Mouse (Mus musculus): ENCODE measurements around the gene Armc7. TPM values are rescaled to one million over a fixed set of nuclear protein-coding genes. Genes with fewer than 3 reads are reported as not detected.

Armc7 gene
- polyA plus RNA-seq, 1 experiment from 2014 or later = 9.0 TPM

DNA sequence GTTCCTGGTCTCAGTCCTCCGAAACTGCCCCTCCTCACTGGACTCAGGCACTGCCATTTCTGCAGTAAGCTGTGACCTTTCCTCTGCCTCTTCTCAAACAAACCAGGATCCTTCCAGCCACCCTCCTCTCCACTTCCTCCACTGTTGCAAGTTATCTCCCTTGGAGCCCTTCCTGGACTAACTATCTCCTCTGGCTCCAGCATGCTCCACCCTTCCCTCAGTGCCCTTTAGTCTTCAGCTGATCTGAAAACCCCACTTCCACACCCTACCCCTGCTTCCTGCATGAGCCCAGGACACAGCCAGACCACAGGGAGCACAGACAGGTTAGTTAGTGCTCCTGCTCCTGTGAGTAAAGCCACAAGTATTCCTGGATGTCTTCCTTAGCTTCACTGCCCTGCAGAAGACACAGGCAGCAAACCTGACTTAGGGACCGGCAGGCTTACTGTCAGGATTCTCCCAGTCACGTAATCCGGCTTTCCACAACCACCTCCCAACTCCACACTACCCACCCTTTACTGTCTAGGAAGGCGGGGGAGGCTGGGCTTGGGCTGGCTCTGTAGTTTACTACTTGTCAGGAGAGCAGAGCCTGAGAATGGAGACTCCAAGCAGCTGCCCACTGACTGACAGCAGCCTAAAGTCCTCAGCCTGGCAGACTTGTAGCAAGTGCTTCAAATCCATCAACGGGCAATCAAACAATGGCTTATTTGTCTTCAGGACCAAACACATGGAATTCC, 34.5 kb downstream of the Armc7 start:
- no peak overlapping the region for H3K4me3 ChIP-seq (ENCODE audit: low read depth, low read length)
- 26% methylated on average over 6 of the region's 6 CpGs for WGBS
- no peaks in the 10 kb centered on the region for H3K36me3 ChIP-seq (ENCODE audit: insufficient read depth, low read length)
- no peaks in the 10 kb centered on the region for H3K9me3 ChIP-seq (ENCODE audit: low read length)
- ATAC-seq (no peak), DNase-seq (ENCODE audit: low spot score) (peak; percentile 17)
- H3K27me3 ChIP-seq (replicated peaks; ENCODE audit: insufficient read depth, low read length) = no peaks in the 10 kb centered on the region
- H3K4me1 ChIP-seq (ENCODE audit: insufficient read depth, low read depth, low read length) = peaks cover 18% of the 10 kb centered on the region
- TF ChIP-seq EP300 (IDR thresholded peaks at IDR 0.05) (no peak), CTCF (IDR thresholded peaks at IDR 0.05) (no peak)
- peak overlapping the region; percentile 33; the same call in 1 of the 2 replicates for H3K27ac ChIP-seq (ENCODE audit: low read length)
- H3K9ac ChIP-seq (replicated peaks; ENCODE audit: low read depth) = no peak overlapping the region
- no peak overlapping the region for H3K4me2 ChIP-seq (replicated peaks; ENCODE audit: low read depth, low read length)

GRCm38 (mm10) chr11:115510507-115510888, 35.0 kb downstream of the Armc7 start:
- H3K27me3 ChIP-seq (replicated peaks; ENCODE audit: insufficient read depth, low read length) = no peaks in the 10 kb centered on the region
- 51% methylated on average over 5 of the region's 5 CpGs for WGBS
- peaks cover 18% of the 10 kb centered on the region for H3K4me1 ChIP-seq (ENCODE audit: insufficient read depth, low read depth, low read length)
- DNase-seq (ENCODE audit: low spot score) (no peak), ATAC-seq (no peak)
- H3K9me3 ChIP-seq (ENCODE audit: low read length) = no peaks in the 10 kb centered on the region
- TF ChIP-seq CTCF (IDR thresholded peaks at IDR 0.05) (no peak), EP300 (IDR thresholded peaks at IDR 0.05) (no peak)
- H3K9ac ChIP-seq (replicated peaks; ENCODE audit: low read depth) = no peak overlapping the region
- H3K4me3 ChIP-seq (ENCODE audit: low read depth, low read length) = no peak overlapping the region
- H3K36me3 ChIP-seq (ENCODE audit: insufficient read depth, low read length) = no peaks in the 10 kb centered on the region
- no peak overlapping the region for H3K4me2 ChIP-seq (replicated peaks; ENCODE audit: low read depth, low read length)
- H3K27ac ChIP-seq (ENCODE audit: low read length) = 0 out of 2 replicates have a peak overlapping the region, but pooled peaks have one; percentile 33

- no peak overlapping the region for H3K4me2 ChIP-seq (replicated peaks; ENCODE audit: low read depth, low read length)
- no peak for DNase-seq (ENCODE audit: low spot score)
- H3K27ac ChIP-seq (ENCODE audit: low read length) = no peak overlapping the region
- TF ChIP-seq EP300 (IDR thresholded peaks at IDR 0.05) = no peak
- no peak for TF ChIP-seq CTCF (IDR thresholded peaks at IDR 0.05)
- peaks cover 18% of the 10 kb centered on the region for H3K4me1 ChIP-seq (ENCODE audit: insufficient read depth, low read depth, low read length)
- H3K9ac ChIP-seq (replicated peaks; ENCODE audit: low read depth) = no peak overlapping the region
- H3K4me3 ChIP-seq (ENCODE audit: low read depth, low read length) = no peak overlapping the region
- H3K27me3 ChIP-seq (replicated peaks; ENCODE audit: insufficient read depth, low read length) = no peaks in the 10 kb centered on the region
- ATAC-seq = no peak
- H3K36me3 ChIP-seq (ENCODE audit: insufficient read depth, low read length) = no peaks in the 10 kb centered on the region
- H3K9me3 ChIP-seq (ENCODE audit: low read length) = no peaks in the 10 kb centered on the region
- WGBS = 71% methylated on average over 2 of the region's 2 CpGs
Measured at GRCm38 (mm10) chr11:115511121-115511520, 35.7 kb downstream of the Armc7 start.

GRCm38 (mm10) chr11:115512004-115512403, 36.5 kb downstream of the Armc7 start:
- 37% methylated on average over 3 of the region's 3 CpGs for WGBS
- no peaks in the 10 kb centered on the region for H3K36me3 ChIP-seq (ENCODE audit: insufficient read depth, low read length)
- peak; percentile 38 for DNase-seq (ENCODE audit: low spot score)
- peaks cover 18% of the 10 kb centered on the region for H3K4me1 ChIP-seq (ENCODE audit: insufficient read depth, low read depth, low read length)
- peak overlapping the region; percentile 88; the same call in 1 of the 2 replicates for H3K27ac ChIP-seq (ENCODE audit: low read length)
- H3K4me2 ChIP-seq (replicated peaks; ENCODE audit: low read depth, low read length) = peak overlapping the region; percentile 96
- H3K4me3 ChIP-seq (ENCODE audit: low read depth, low read length) = peak overlapping the region; percentile 90; the same call in 1 of the 2 replicates
- 0 out of 2 replicates have a peak overlapping the region, but pooled peaks have one; percentile 23 for H3K9ac ChIP-seq (replicated peaks; ENCODE audit: low read depth)
- no peaks in the 10 kb centered on the region for H3K9me3 ChIP-seq (ENCODE audit: low read length)
- no peak for ATAC-seq
- no peaks in the 10 kb centered on the region for H3K27me3 ChIP-seq (replicated peaks; ENCODE audit: insufficient read depth, low read length)
- no peak for TF ChIP-seq CTCF (IDR thresholded peaks at IDR 0.05)
- TF ChIP-seq EP300 (IDR thresholded peaks at IDR 0.05) = no peak

DNA sequence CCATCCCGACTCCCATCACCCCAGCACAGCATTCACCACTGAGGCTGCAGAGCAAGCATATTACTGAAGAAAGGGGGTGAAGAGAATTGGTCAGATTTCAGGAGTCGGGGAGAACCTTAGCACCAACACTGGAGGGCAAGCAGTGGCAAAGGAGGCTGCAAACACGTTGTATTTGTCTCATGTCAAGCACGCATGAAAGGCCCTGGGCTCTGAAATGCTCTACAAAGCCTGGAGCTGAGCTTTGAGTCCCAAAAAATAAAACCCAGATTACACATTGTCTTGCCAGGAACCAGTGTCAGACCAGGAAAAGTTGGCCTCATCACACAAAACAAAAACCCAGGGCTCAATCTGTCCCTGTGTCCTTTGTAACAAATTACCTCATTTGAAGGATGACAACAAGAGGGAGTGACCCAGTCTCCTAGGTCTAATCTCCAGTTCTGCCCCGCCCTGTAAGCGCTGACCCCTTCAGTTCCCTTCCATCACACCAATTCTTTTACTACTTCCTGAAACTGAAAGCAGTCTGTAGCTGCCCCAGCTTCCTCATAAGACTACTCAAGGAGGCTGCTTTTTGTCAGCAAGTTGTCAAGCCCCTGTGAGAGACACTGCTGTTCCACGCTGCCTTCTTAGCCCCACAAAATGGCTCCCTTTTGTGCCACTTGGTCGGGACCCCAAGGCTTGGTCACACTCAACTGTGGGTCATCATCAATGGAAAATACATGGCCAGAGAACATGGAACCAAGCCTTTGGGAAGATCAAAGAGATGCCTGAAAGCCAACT, 37.1 kb downstream of the Armc7 start:
- peak overlapping the region; percentile 90 for H3K4me3 ChIP-seq (ENCODE audit: low read depth, low read length)
- peak; percentile 34 for ATAC-seq
- TF ChIP-seq EP300 (IDR thresholded peaks at IDR 0.05) = no peak
- TF ChIP-seq CTCF (IDR thresholded peaks at IDR 0.05) = no peak
- H3K4me1 ChIP-seq (ENCODE audit: insufficient read depth, low read depth, low read length) = peaks cover 18% of the 10 kb centered on the region
- H3K9ac ChIP-seq (replicated peaks; ENCODE audit: low read depth) = peak overlapping the region; percentile 82; the same call in 1 of the 2 replicates
- peak overlapping the region; percentile 88 for H3K27ac ChIP-seq (ENCODE audit: low read length)
- H3K27me3 ChIP-seq (replicated peaks; ENCODE audit: insufficient read depth, low read length) = no peaks in the 10 kb centered on the region
- peak overlapping the region; percentile 96 for H3K4me2 ChIP-seq (replicated peaks; ENCODE audit: low read depth, low read length)
- H3K9me3 ChIP-seq (ENCODE audit: low read length) = no peaks in the 10 kb centered on the region
- H3K36me3 ChIP-seq (ENCODE audit: insufficient read depth, low read length) = no peaks in the 10 kb centered on the region
- peak; percentile 86 for DNase-seq (ENCODE audit: low spot score)
- 17% methylated on average over 8 of the region's 8 CpGs for WGBS

All from lung, postnatal 0 days (tissue).